19 mouse cellular contexts compared by ENCODE assay signal in genomic region chr6:98846001-98846695, GRCm38 (mm10).
DNase-seq lines count a peak whose midpoint lies in the region; ATAC-seq and TF ChIP-seq lines count a peak whose summit lies in the region.
"Had no signal": no experiment of that assay in that cellular context is flagged by ENCODE, and none has a peak within 500 bp of the region (broad histone marks: within the 10 kb centered on the region; RNA-seq: fewer than 3 reads in every experiment).

No protein-coding gene starts in this region.

- H3K36me3 ChIP-seq in lung, postnatal 0 days (ENCODE audit: insufficient read depth, low read length), result no peaks in the 10 kb centered on the region
- H3K36me3 ChIP-seq in C2C12 (ENCODE audit: control insufficient read depth, insufficient read depth), result no peaks in the 10 kb centered on the region
- H3K36me3 ChIP-seq: embryonic facial prominence, embryonic 10.5 days; heart, embryonic 13.5 days; limb, embryonic 10.5 days had no signal

- no peaks in the 10 kb centered on the region for H3K79me3 ChIP-seq in C2C12 (ENCODE audit: low read depth)

- H3K4me1 ChIP-seq in lung, postnatal 0 days (ENCODE audit: insufficient read depth, low read depth, low read length), result no peaks in the 10 kb centered on the region

- H3K9me3 ChIP-seq in lung, postnatal 0 days (ENCODE audit: low read length), result no peaks in the 10 kb centered on the region
- H3K9me3 ChIP-seq: embryonic facial prominence, embryonic 10.5 days; heart, embryonic 13.5 days; limb, embryonic 10.5 days; megakaryocyte, embryonic 14.5 days had no signal

- no peak overlapping the region for H3K9ac ChIP-seq in lung, postnatal 0 days (replicated peaks; ENCODE audit: low read depth)
- H3K9ac ChIP-seq: heart, embryonic 13.5 days; liver, embryonic 14.5 days had no signal

- no peak overlapping the region for H3K27ac ChIP-seq in lung, postnatal 0 days (ENCODE audit: low read length)
- H3K27ac ChIP-seq: embryonic facial prominence, embryonic 10.5 days; heart, embryonic 13.5 days; limb, embryonic 10.5 days; liver, embryonic 14.5 days had no signal

- no peaks in the 10 kb centered on the region for H3K27me3 ChIP-seq in lung, postnatal 0 days (replicated peaks; ENCODE audit: insufficient read depth, low read length)
- H3K27me3 ChIP-seq in C2C12 (ENCODE audit: control insufficient read depth, insufficient read depth, insufficient read length), result no peaks in the 10 kb centered on the region
- H3K27me3 ChIP-seq: heart, embryonic 13.5 days had no signal

- WGBS in lung, postnatal 0 days, result 34% methylated on average over 5 of the region's 5 CpGs

- TF ChIP-seq CTCF in lung, postnatal 0 days (IDR thresholded peaks at IDR 0.05), result no peak
- TF ChIP-seq CTCF in C2C12 (IDR thresholded peaks at IDR 0.05; ENCODE audit: control insufficient read depth, insufficient read depth, insufficient read length), result no peak

- TF ChIP-seq EP300 in lung, postnatal 0 days (IDR thresholded peaks at IDR 0.05), result 0 out of 2 replicates have a peak, but pooled peaks have one; percentile 7

- no peak overlapping the region for H3K4me2 ChIP-seq in lung, postnatal 0 days (replicated peaks; ENCODE audit: low read depth, low read length)
- H3K4me2 ChIP-seq: heart, embryonic 13.5 days had no signal

- no peak overlapping the region for H3K4me3 ChIP-seq in lung, postnatal 0 days (ENCODE audit: low read depth, low read length)
- no peak overlapping the region for H3K4me3 ChIP-seq in C2C12 (ENCODE audit: insufficient read depth, poor library complexity, severe bottlenecking)
- H3K4me3 ChIP-seq: embryonic facial prominence, embryonic 10.5 days; heart, embryonic 13.5 days; limb, embryonic 10.5 days; megakaryocyte, embryonic 14.5 days had no signal

- ATAC-seq in lung, postnatal 0 days, result no peak
- ATAC-seq in megakaryocyte, adult 5-6 weeks (ENCODE audit: poor library complexity, severe bottlenecking), result peak; percentile 75
- ATAC-seq: forebrain, embryonic 16.5 days; midbrain, embryonic 16.5 days had no signal

- peak; percentile 4 for DNase-seq in adrenal gland, postnatal 14 days
- no peak for DNase-seq in adrenal gland, postnatal 10 days
- peak; percentile 11 for DNase-seq in lung, postnatal 0 days (ENCODE audit: low spot score)
- no peak for DNase-seq in lung, adult 18-20 months
- DNase-seq in kidney, adult 18-20 months, result no peak
- DNase-seq in left cerebral cortex, adult 8-10 months (ENCODE audit: low spot score in 2 of 2), result no peak
- DNase-seq: cerebellum, adult 2 months; gastrocnemius, postnatal 25 days; right cerebral cortex, postnatal 4 days; thymus, postnatal 4 days had no signal

- H3K79me2 ChIP-seq in C2C12 (ENCODE audit: control insufficient read depth, insufficient read depth), result no peaks in the 10 kb centered on the region

- no peak overlapping the region for H3ac ChIP-seq in C2C12 (ENCODE audit: control insufficient read depth, insufficient read length, low read depth)

TF ChIP-seq in C2C12, 6 proteins besides CTCF, POLR2A, EP300 and RAD21:
- peak; percentile 97 for TF ChIP-seq FOSL1 (IDR thresholded peaks at IDR 0.05; ENCODE audit: insufficient read depth, low read length, poor library complexity, severe bottlenecking)
- no peak for TF ChIP-seq MYOG (IDR thresholded peaks at IDR 0.05; ENCODE audit: control insufficient read depth, extremely low read depth, insufficient read length)

Comparison
In these comparisons a context has a peak if more than half of its experiments do, and no peak if none do; other contexts are left out.
1. DNase-seq: peak in adrenal gland, postnatal 14 days (single experiment) and lung, postnatal 0 days (single experiment); none in adrenal gland, postnatal 10 days (single experiment), lung, adult 18-20 months (0 of 2), kidney, adult 18-20 months (single experiment) and left cerebral cortex, adult 8-10 months (0 of 2).